Mouse (Mus musculus) forebrain, embryonic 10.5 days (tissue): ENCODE results near the gene Rbks. TPM values are rescaled to one million over a fixed set of nuclear protein-coding genes. Genes with fewer than 3 reads are reported as not detected.

ENCODE experiments used
- DNase-seq: peaks from one replicate; pipeline ENCODE4 v3.0.0-alpha.2; 2017; ENCODE audit warnings: low spot score; ENCODE audit errors: extremely low spot score
- H3K27ac ChIP-seq: fragments of 300-500 bp; sonication (generic); 2 replicates; pipeline ENCODE4 v1.5.1; 2016; ENCODE audit warnings: mild to moderate bottlenecking
- H3K27me3 ChIP-seq: fragments of 300-500 bp; sonication (generic); 2 replicates; pipeline ENCODE4 v1.6.1; 2016; ENCODE audit warnings: mild to moderate bottlenecking; ENCODE audit not compliant: poor library complexity, severe bottlenecking
- H3K36me3 ChIP-seq: fragments of 300-500 bp; sonication (generic); replicated peaks from 2 replicates; pipeline ENCODE4 v1.6.1; 2016; ENCODE audit warnings: mild to moderate bottlenecking, moderate library complexity
- H3K4me1 ChIP-seq: fragments of 300-500 bp; sonication (generic); 2 replicates; pipeline ENCODE4 v1.6.1; 2016
- H3K4me3 ChIP-seq: fragments of 300-500 bp; sonication (generic); 2 replicates; pipeline ENCODE4 v1.5.1; 2016; ENCODE audit warnings: mild to moderate bottlenecking, moderate library complexity
- H3K9me3 ChIP-seq: fragments of 300-500 bp; sonication (generic); 2 replicates; pipeline ENCODE4 v1.6.1; 2016; ENCODE audit warnings: mild to moderate bottlenecking, moderate library complexity
- WGBS: fragments of 180-500 bp; shearing (Covaris S2); methylation state at CpG from one replicate; pipeline ENCODE4 v1.1.7; 2016; 5-methylcytosine and 5-hydroxymethylcytosine counted together
- polyA plus RNA-seq: library from polyadenylated mRNA; unstranded; fragments of >200 nt; fragmentation: Nextera tagmentation; extraction: Ambion mirVana; gene quantifications from 2 replicates; pipeline ENCODE4 v1.2.1, GENCODE M21; 2016

Gene Rbks
- polyA plus RNA-seq, result 5.2 and 5.7 TPM in 2 replicates

DNA sequence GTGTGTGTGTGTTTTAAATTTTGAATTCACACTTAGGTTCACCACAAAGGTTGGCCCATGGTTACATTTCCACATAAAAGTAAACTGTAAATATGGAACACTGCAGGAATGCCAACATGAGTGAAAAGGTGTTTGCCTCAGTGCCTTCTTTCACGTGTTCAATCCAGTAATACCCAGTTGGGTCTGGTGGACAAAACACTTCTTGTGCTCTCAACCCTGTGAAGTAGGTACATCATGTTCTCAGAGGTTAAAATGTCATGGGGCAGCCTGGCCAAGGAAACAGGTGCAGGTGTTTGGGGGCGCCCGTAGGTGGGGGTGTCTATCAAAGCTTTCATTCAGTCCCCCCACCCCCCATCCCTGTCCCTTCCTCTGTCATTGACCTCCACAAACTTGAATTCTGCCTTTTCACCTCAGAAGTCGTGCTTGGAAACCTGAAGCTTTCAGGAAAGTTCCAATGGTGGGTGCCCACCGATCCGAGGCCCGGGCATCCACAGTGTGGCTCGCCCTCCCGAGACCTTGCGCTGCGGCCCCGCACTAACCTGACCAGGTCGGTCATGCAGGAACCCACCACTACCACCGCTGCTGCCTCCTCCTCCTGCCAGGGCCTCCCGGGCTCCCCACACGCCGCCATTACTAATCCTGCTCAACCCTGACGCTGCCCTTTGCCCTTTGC, at the start of gene Rbks:
TSS of gene Rbks (minus strand) at position 657 of the 673 bp plus-strand sequence.
- H3K9me3 ChIP-seq, result no peaks in the 10 kb centered on the region
- H3K36me3 ChIP-seq, result no peaks in the 10 kb centered on the region
- 9% methylated on average over 18 of the region's 18 CpGs for WGBS

DNA sequence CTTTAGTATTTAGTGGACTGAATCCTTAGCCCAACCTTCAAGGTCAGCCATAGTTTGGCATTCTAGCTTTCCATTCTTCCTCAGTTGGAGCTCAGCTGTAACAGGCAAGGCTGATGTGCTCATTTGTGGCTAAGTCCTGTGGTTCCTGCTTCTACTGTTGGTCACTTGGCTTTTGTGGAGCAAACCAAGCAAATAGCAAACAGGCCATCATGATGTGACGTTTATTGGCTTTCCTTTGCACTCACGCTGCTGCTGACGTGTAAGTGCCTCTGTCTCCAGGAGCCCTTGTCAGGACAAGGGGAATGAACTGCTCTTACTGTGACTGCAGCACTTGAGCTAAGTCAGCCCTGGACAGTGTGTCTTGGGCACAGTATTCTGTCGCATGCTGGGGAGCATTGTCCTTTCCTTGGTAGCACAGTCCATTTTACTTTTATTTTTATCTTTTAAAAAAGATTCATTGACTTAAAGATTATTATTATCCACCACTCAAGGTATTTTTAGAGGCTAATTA, 45.1 kb upstream of the Rbks start:
- Histone ChIP-seq H3K9me3 (no peaks in the 10 kb centered on the region), H3K4me3 (no peak overlapping the region), H3K27ac (no peak overlapping the region), H3K27me3 (no peaks in the 10 kb centered on the region), H3K4me1 (peaks cover 7% of the 10 kb centered on the region), H3K36me3 (no peaks in the 10 kb centered on the region)
- DNase-seq, result no peak
- 57% methylated on average over 4 of the region's 4 CpGs for WGBS

More for the DNA sequence above, at the start of gene Rbks:
- Histone ChIP-seq H3K27ac (peak within 1 kb of the TSS; percentile 93), H3K27me3 (no peaks in the 10 kb centered on the region), H3K4me1 (peaks cover 18% of the 10 kb centered on the region), H3K4me3 (peak within 1 kb of the TSS; percentile 84)
- DNase-seq, result peak; percentile 15

DNA sequence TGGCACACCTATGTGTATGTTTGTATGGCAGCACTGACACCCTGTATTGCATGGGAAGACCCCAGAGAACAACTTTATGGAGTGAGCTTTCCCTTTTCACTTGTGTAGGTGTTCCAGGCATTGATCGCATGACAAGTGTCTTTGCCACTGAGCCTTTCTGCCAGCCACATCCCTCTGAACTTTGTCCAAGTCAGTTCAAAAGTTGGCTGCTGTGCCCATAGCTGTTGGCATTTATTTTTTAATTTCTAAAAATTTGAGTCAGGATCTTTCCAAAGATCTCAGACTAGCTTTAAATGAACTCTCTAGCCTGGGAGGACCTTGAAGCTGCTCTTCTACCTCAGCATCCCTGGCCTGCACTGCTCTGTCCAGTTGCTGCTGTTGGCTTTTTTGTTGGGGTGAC, 44.5 kb upstream of the Rbks start:
- WGBS, result 100% methylated on average over 1 of the region's 1 CpGs
- DNase-seq, result no peak

DNA sequence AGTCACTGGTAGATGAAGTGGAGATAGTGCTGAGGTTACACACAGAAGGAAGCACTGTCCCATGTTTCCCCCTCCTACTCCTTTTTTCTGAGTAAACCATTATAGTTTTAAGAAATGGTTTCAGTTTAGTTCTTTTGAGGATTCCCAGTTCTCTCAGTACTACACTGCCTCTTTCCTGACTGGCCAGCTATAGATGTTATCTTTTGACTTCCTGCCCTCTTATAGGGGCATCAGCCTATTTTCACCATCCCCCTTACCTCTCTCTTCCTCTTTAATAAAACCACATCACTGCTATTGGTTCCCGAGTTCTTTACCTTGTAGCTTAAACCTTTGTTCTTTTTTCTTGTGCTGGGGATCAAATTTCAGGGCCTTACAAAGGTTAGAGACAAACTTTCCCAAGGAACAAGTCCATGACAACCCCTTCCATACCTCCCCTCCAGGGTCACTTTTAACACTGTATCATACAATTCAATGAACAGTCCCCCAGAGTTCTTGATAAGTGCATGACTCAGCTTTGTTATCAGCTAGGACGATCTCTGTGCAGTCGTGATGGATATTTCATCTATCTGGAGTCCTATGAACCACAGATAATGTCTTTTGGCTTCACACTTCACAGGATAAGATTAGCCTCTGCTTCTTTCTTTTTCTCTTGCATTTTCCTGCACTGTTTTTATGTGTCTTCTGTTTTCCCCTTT, 35.4 kb upstream of the Rbks start:
- Histone ChIP-seq H3K36me3 (peaks cover 4% of the 10 kb centered on the region; the same call in 1 of the 2 replicates), H3K4me3 (no peak overlapping the region), H3K9me3 (no peaks in the 10 kb centered on the region), H3K27me3 (no peaks in the 10 kb centered on the region), H3K27ac (no peak overlapping the region), H3K4me1 (peaks cover 6% of the 10 kb centered on the region; the same call in 1 of the 2 replicates)
- 58% methylated on average over 3 of the region's 3 CpGs for WGBS
- DNase-seq, result no peak

More for the DNA sequence above, 44.5 kb upstream of the Rbks start:
- Histone ChIP-seq H3K4me3 (no peak overlapping the region), H3K9me3 (no peaks in the 10 kb centered on the region), H3K36me3 (no peaks in the 10 kb centered on the region), H3K27ac (no peak overlapping the region), H3K4me1 (peaks cover 7% of the 10 kb centered on the region), H3K27me3 (no peaks in the 10 kb centered on the region)

DNA sequence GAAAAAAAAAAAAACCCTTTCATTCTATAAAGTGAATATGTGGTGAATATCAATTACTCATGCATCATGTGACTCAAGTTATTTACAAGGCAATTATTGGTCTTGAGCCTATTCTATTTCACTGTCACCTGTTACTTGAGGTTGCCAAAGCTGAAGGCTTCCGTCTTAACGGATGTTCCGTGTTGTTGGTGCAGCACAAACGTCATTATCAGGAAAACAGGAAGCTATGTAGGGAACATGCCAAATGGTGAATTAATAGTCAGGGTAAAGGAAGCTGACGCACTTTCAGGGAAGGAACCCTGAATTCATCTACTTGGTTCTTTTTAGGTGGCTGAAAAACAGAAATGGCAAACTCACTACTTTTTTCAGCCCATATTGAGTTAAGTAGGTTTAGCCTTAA, 30.0 kb upstream of the Rbks start:
- WGBS, result 85% methylated on average over 5 of the region's 5 CpGs
- no peaks in the 10 kb centered on the region for H3K36me3 ChIP-seq
- H3K4me3 ChIP-seq, result no peak overlapping the region

DNA sequence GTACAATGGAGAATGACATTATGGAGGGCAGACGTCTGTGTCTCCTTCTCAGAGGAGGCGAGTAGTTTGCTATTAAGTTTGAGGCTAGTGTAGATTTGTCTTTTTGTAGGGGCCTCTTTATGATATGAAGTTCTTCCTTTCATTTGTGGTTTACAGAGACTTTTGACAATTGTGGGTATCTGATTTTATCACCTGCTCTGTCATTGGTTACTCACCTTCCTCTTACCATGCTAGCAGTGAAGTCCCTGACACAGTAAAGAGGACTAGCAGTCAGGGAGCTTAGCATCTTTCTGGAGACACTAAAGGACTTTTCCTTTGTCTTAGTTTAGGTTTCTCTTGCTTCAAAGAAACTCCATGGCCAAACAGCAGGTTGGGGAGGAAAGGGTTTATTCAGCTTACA, 28.5 kb upstream of the Rbks start:
- 86% methylated on average over 2 of the region's 2 CpGs for WGBS
- H3K4me1 ChIP-seq, result no peaks in the 10 kb centered on the region
- no peak for DNase-seq

More for the DNA sequence above, 30.0 kb upstream of the Rbks start:
- DNase-seq, result no peak
- peaks cover under 1% of the 10 kb centered on the region; the same call in 1 of the 2 replicates for H3K4me1 ChIP-seq
- H3K27ac ChIP-seq, result no peak overlapping the region
- H3K27me3 ChIP-seq, result no peaks in the 10 kb centered on the region
- H3K9me3 ChIP-seq, result no peaks in the 10 kb centered on the region

DNA sequence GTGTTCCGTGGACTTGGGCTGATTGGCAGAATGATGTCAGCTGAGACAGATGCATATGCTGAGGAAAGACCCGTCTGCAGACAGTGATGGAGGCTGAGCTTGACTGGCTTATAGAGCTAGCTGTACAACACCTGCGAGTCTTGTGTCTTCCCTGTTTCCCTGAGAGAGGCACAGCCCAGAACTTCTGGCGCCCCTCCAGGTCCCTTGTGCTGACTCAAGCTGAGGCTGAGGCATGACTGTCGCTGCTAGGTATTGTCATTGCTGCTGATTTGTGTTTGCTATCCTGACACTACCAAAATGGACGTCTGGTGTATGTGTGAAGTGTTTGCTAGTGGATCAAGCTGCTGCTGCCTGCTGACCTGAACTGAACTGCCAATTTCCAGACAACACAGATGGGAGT, 27.1 kb upstream of the Rbks start:
- DNase-seq, result no peak
- H3K27me3 ChIP-seq, result no peaks in the 10 kb centered on the region
- H3K36me3 ChIP-seq, result no peaks in the 10 kb centered on the region
- H3K9me3 ChIP-seq, result no peaks in the 10 kb centered on the region
- 86% methylated on average over 6 of the region's 6 CpGs for WGBS
- H3K4me3 ChIP-seq, result no peak overlapping the region
- H3K27ac ChIP-seq, result no peak overlapping the region
- no peaks in the 10 kb centered on the region for H3K4me1 ChIP-seq

More for the DNA sequence above, 28.5 kb upstream of the Rbks start:
- H3K9me3 ChIP-seq, result no peaks in the 10 kb centered on the region
- H3K27me3 ChIP-seq, result no peaks in the 10 kb centered on the region
- no peaks in the 10 kb centered on the region for H3K36me3 ChIP-seq
- no peak overlapping the region for H3K4me3 ChIP-seq
- H3K27ac ChIP-seq, result no peak overlapping the region

DNA sequence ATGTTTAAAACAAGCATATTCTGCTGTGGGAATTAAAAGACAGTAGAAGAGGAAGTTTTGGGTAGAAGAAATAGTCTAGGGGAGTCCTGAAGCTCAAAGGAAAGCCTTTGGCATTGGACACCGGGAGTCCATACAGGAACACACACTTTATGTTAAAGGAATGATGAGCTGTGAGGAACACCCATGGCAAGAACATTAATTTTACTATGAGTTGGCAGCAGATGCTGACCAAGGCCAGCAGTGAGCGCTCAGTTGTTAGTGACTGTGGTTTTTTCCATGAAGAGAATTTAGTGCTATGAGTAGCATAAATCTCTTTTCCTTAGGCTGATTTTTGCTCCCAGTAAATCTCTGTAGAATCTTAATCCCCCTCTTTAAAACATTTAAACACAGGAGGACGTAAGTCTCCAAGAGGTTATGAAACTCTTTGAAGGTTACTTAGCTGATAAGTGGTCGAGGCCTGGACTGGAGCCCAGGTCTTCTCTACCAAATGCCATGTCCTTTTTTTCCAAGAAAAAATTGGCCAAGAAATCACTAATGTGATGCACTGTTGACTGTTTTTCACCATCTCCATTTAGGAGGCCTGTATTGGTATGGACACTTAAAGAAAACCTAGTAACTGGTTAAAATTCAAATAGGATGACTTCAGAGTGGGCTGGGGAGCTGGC, 18.2 kb upstream of the Rbks start:
- 89% methylated on average over 4 of the region's 4 CpGs for WGBS
- no peak overlapping the region for H3K4me3 ChIP-seq
- H3K4me1 ChIP-seq, result no peaks in the 10 kb centered on the region
- no peaks in the 10 kb centered on the region for H3K9me3 ChIP-seq
- H3K36me3 ChIP-seq, result peaks cover 3% of the 10 kb centered on the region; the same call in 1 of the 2 replicates
- no peak for DNase-seq
- H3K27ac ChIP-seq, result no peak overlapping the region
- no peaks in the 10 kb centered on the region for H3K27me3 ChIP-seq

DNA sequence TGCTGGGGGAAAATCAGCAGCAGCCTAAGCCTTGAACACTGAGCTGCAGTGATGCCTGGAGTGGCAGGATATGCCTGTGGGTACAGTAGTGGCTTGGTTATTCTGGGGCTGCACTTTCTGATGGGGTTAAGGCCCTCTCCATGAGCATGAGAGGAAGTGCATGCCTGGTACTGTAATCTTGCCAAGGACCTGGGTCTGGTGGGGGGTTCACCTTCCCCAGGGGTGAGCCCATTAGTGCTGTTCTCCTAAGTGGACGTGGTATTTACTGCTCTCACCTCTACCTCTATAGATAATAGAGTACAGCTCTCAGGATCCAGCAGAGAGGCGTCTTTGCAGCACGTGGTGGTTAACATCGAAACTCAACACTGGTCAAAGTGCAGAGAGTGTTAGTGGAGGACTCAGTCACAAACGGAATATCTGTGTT, 16.4 kb upstream of the Rbks start:
- no peaks in the 10 kb centered on the region for H3K27me3 ChIP-seq
- no peak overlapping the region for H3K4me3 ChIP-seq
- H3K4me1 ChIP-seq, result no peaks in the 10 kb centered on the region
- H3K9me3 ChIP-seq, result no peaks in the 10 kb centered on the region
- WGBS, result 77% methylated on average over 5 of the region's 5 CpGs
- DNase-seq, result no peak
- H3K36me3 ChIP-seq, result peaks cover 10% of the 10 kb centered on the region
- H3K27ac ChIP-seq, result no peak overlapping the region

DNA sequence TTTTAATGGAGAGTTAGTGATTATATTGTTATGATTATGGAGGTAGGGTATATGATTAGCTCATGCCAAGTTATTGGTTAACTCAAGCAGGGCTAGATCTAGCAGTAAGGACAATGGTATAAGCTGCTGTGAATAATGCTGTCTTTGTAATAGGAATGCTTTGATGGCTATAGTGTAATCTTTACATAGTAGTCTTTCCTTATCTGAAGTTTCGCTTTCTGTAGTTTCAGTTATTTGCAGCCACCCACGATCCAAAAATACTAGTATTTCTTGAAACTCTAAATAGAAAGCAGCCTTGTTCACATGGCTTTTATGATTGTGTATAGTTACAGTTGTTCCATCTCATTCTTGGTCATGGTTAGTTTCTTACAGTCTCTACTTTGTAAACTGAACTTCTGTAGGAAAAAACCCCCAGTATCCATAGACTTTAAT, 15.9 kb upstream of the Rbks start:
- Histone ChIP-seq H3K36me3 (peaks cover 10% of the 10 kb centered on the region), H3K4me3 (no peak overlapping the region), H3K27ac (no peak overlapping the region), H3K4me1 (no peaks in the 10 kb centered on the region), H3K27me3 (no peaks in the 10 kb centered on the region), H3K9me3 (no peaks in the 10 kb centered on the region)
- whole genome bisulfite sequencing, result 87% methylated on average over 2 of the region's 2 CpGs
- no peak for DNase-seq

DNA sequence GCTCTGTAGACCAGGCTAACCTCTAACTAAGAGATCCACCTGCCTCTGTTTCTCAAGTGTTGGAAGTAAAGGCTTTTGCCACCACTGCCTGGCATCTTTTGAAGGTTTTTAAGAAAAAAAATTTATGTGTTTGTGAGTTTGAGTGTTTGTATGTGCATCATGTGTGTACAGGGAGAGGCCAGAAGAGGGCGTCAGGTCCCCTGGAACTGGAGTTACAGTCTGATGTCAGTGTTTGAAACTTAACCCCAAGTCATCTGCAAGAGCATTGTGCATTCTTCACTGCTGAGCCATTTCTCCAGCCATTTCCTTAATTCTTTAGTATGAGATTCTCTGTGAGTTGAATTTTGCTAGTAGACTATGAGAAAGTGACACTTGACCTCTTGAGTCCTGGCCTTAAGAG, 12.0 kb upstream of the Rbks start:
- no peaks in the 10 kb centered on the region for H3K4me1 ChIP-seq
- 65% methylated on average over 1 of the region's 1 CpGs for WGBS
- H3K9me3 ChIP-seq, result no peaks in the 10 kb centered on the region
- no peak for DNase-seq
- H3K27ac ChIP-seq, result no peak overlapping the region
- no peak overlapping the region for H3K4me3 ChIP-seq
- H3K36me3 ChIP-seq, result peaks cover 19% of the 10 kb centered on the region
- H3K27me3 ChIP-seq, result no peaks in the 10 kb centered on the region

DNA sequence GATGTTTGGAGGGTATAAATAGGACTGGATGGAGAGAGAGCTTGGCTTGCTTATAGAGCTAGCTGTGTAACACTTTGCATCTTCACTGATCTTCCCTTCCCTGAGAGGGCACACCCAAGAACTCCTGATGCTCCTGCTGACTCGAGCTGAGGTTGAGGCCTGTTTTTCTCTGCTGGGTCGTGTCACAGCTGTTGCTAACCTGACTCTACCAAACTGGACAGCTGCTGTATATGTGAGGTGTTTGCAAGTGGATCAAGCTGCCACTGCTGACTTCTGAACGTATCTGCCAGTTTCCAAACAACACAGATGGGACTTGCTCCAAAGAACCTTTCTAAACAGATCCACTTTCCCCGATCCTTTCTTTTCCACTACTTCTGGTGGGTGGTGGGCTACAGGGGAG, 9.4 kb upstream of the Rbks start:
- 88% methylated on average over 4 of the region's 4 CpGs for WGBS

More for the DNA sequence above, 9.4 kb upstream of the Rbks start:
- Histone ChIP-seq H3K4me1 (no peaks in the 10 kb centered on the region), H3K4me3 (no peak overlapping the region), H3K36me3 (peaks cover 31% of the 10 kb centered on the region), H3K27ac (no peak overlapping the region), H3K9me3 (no peaks in the 10 kb centered on the region), H3K27me3 (no peaks in the 10 kb centered on the region)
- DNase-seq, result no peak
